Mouse (Mus musculus): ENCODE data around the gene Simc1. TPM values are rescaled to one million over a fixed set of nuclear protein-coding genes. Genes with fewer than 3 reads are reported as not detected.

Simc1 gene
- total RNA-seq, 1 experiment from 2014 or later = 12.8 TPM

- no peak for ATAC-seq (replicated peaks; ENCODE audit: insufficient number of reproducible peaks, low FRiP score, low TSS enrichment, poor library complexity, severe bottlenecking)
These were observed 17.6 kb downstream of the Simc1 start for GRCm38 (mm10) chr13:54521181-54521580.

- no peak for ATAC-seq (replicated peaks; ENCODE audit: insufficient number of reproducible peaks, low FRiP score, low TSS enrichment, poor library complexity, severe bottlenecking)
These were observed 23.6 kb downstream of the Simc1 start for GRCm38 (mm10) chr13:54527140-54527539.

GRCm38 (mm10) chr13:54532134-54532533, 28.6 kb downstream of the Simc1 start:
- ATAC-seq (replicated peaks; ENCODE audit: insufficient number of reproducible peaks, low FRiP score, low TSS enrichment, poor library complexity, severe bottlenecking) = no peak

- no peak for ATAC-seq (replicated peaks; ENCODE audit: insufficient number of reproducible peaks, low FRiP score, low TSS enrichment, poor library complexity, severe bottlenecking)
These were observed 44.5 kb downstream of the Simc1 start for GRCm38 (mm10) chr13:54548036-54548435.

- ATAC-seq (replicated peaks; ENCODE audit: insufficient number of reproducible peaks, low FRiP score, low TSS enrichment, poor library complexity, severe bottlenecking) = no peak
These were observed 52.6 kb downstream of the Simc1 start for GRCm38 (mm10) chr13:54556176-54556575.

GRCm38 (mm10) chr13:54556796-54557195, 53.2 kb downstream of the Simc1 start:
- ATAC-seq (replicated peaks; ENCODE audit: insufficient number of reproducible peaks, low FRiP score, low TSS enrichment, poor library complexity, severe bottlenecking) = no peak

- no peak for ATAC-seq (replicated peaks; ENCODE audit: insufficient number of reproducible peaks, low FRiP score, low TSS enrichment, poor library complexity, severe bottlenecking)
These were observed 54.1 kb downstream of the Simc1 start for GRCm38 (mm10) chr13:54557652-54558051.

- ATAC-seq (replicated peaks; ENCODE audit: insufficient number of reproducible peaks, low FRiP score, low TSS enrichment, poor library complexity, severe bottlenecking) = no peak
These were observed 56.1 kb downstream of the Simc1 start for GRCm38 (mm10) chr13:54559656-54560055.

- no peak for ATAC-seq (replicated peaks; ENCODE audit: insufficient number of reproducible peaks, low FRiP score, low TSS enrichment, poor library complexity, severe bottlenecking)
These were observed 57.0 kb downstream of the Simc1 start for GRCm38 (mm10) chr13:54560608-54561007.

GRCm38 (mm10) chr13:54562562-54562961, 59.0 kb downstream of the Simc1 start:
- no peak for ATAC-seq (replicated peaks; ENCODE audit: insufficient number of reproducible peaks, low FRiP score, low TSS enrichment, poor library complexity, severe bottlenecking)

- ATAC-seq (replicated peaks; ENCODE audit: insufficient number of reproducible peaks, low FRiP score, low TSS enrichment, poor library complexity, severe bottlenecking) = no peak
These were observed 60.9 kb downstream of the Simc1 start for GRCm38 (mm10) chr13:54564232-54565200.

GRCm38 (mm10) chr13:54565201-54565581, 61.6 kb downstream of the Simc1 start, which contains the start of gene 4833439L19Rik:
4833439L19Rik (minus strand) TSS chr13:54565435.
- ATAC-seq (replicated peaks; ENCODE audit: insufficient number of reproducible peaks, low FRiP score, low TSS enrichment, poor library complexity, severe bottlenecking) = peak; percentile 96

GRCm38 (mm10) chr13:54565594-54566345, 62.2 kb downstream of the Simc1 start:
- ATAC-seq (replicated peaks; ENCODE audit: insufficient number of reproducible peaks, low FRiP score, low TSS enrichment, poor library complexity, severe bottlenecking) = no peak

- ATAC-seq (replicated peaks; ENCODE audit: insufficient number of reproducible peaks, low FRiP score, low TSS enrichment, poor library complexity, severe bottlenecking) = no peak
These were observed 64.8 kb downstream of the Simc1 start for GRCm38 (mm10) chr13:54568380-54568779.

GRCm38 (mm10) chr13:54569282-54569681, 65.7 kb downstream of the Simc1 start:
- ATAC-seq (replicated peaks; ENCODE audit: insufficient number of reproducible peaks, low FRiP score, low TSS enrichment, poor library complexity, severe bottlenecking) = no peak

- no peak for ATAC-seq (replicated peaks; ENCODE audit: insufficient number of reproducible peaks, low FRiP score, low TSS enrichment, poor library complexity, severe bottlenecking)
These were observed 67.2 kb downstream of the Simc1 start for GRCm38 (mm10) chr13:54570736-54571135.

GRCm38 (mm10) chr13:54571637-54572036, 68.1 kb downstream of the Simc1 start:
- ATAC-seq (replicated peaks; ENCODE audit: insufficient number of reproducible peaks, low FRiP score, low TSS enrichment, poor library complexity, severe bottlenecking) = no peak

GRCm38 (mm10) chr13:54572621-54573020, 69.0 kb downstream of the Simc1 start:
- ATAC-seq (replicated peaks; ENCODE audit: insufficient number of reproducible peaks, low FRiP score, low TSS enrichment, poor library complexity, severe bottlenecking) = no peak

GRCm38 (mm10) chr13:54574854-54575481, 71.4 kb downstream of the Simc1 start, which contains the start of gene Arl10:
Arl10 (plus strand) TSS chr13:54575015.
- ATAC-seq (replicated peaks; ENCODE audit: insufficient number of reproducible peaks, low FRiP score, low TSS enrichment, poor library complexity, severe bottlenecking) = peak; percentile 45

All from monocyte, adult 5-6 weeks (primary cell).